Mouse (Mus musculus): ENCODE results near the gene Itga3. TPM values are rescaled to one million over a fixed set of nuclear protein-coding genes. Genes with fewer than 3 reads are reported as not detected.
A peak's percentile ranks its signal among the peaks of the same experiment; 100 is the strongest.

Itga3 gene
- polyA plus RNA-seq, 1 experiment, result 17.1 TPM

DNA sequence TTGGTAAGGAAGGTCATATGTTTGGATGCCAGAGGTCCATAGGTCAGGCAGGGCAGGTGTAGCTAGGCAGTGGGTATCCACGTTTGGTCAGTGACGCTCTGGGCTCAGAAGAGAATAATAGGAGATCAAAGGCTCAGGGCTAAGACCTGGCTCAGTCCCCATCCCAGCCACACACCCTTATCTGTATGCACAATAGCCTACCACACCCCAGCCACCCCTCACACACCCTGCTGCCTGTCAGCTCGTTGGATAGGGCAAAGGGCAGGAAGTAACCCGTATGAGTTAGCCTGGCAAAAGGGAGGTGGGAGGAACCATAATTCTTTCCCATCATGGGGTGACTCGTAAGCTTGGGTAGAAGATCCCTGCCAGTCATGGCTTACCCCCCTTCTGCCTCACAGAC is 79.0 kb downstream of the Itga3 start:
- H3K27me3 ChIP-seq (ENCODE audit: control insufficient read depth, insufficient read depth, low read length), result no peaks in the 10 kb centered on the region
- H3K36me3 ChIP-seq (ENCODE audit: control insufficient read depth, insufficient read depth, low read length), result peaks cover 30% of the 10 kb centered on the region
- no peak for DNase-seq
- no peak for TF ChIP-seq POLR2A (IDR thresholded peaks at IDR 0.05; ENCODE audit: control insufficient read depth, extremely low read depth, insufficient read depth, low read length, poor library complexity)
- no peak for TF ChIP-seq CTCF (IDR thresholded peaks at IDR 0.05; ENCODE audit: borderline replicate concordance, control insufficient read depth, extremely low read depth, insufficient read depth, low read length, poor library complexity)
- H3K4me3 ChIP-seq (ENCODE audit: control insufficient read depth, insufficient read depth, low read length), result peak overlapping the region; percentile 19
- WGBS, result 16% methylated on average over 5 of the region's 5 CpGs
- H3K4me1 ChIP-seq (replicated peaks; ENCODE audit: control insufficient read depth, insufficient read depth, low read length), result peaks cover 83% of the 10 kb centered on the region
- H3K27ac ChIP-seq (ENCODE audit: control insufficient read depth, insufficient read depth, low read length), result peak overlapping the region; percentile 82

DNA sequence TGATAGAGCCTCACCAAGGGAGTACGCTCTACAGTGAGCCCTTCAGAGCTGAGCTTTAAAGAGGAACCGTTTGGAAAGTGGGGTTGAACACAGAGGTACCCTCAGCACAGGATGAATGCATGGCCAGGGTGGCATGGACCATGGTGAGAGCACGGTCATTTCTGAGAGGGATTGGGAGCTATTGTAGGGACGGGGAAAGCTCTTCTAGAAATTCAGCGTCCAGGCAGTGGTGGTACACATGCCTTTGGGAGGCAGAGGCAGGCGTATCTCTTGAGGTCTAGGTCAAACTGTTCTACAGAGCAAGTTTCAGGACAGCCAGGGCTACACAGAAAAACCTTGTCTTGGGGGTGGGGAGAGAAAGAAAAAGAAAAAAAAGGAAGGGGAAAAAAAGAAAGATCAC is 79.6 kb downstream of the Itga3 start:
- no peaks in the 10 kb centered on the region for H3K27me3 ChIP-seq (ENCODE audit: control insufficient read depth, insufficient read depth, low read length)
- H3K27ac ChIP-seq (ENCODE audit: control insufficient read depth, insufficient read depth, low read length), result peak overlapping the region; percentile 82; the same call in 1 of the 2 replicates

GRCm38 (mm10) chr11:94996101-94996500 is 80.5 kb downstream of the Itga3 start:
- Histone ChIP-seq H3K4me3 (ENCODE audit: control insufficient read depth, insufficient read depth, low read length) (peak overlapping the region; percentile 6; the same call in 1 of the 2 replicates), H3K27ac (ENCODE audit: control insufficient read depth, insufficient read depth, low read length) (no peak overlapping the region), H3K27me3 (ENCODE audit: control insufficient read depth, insufficient read depth, low read length) (no peaks in the 10 kb centered on the region), H3K4me1 (replicated peaks; ENCODE audit: control insufficient read depth, insufficient read depth, low read length) (peaks cover 85% of the 10 kb centered on the region), H3K36me3 (ENCODE audit: control insufficient read depth, insufficient read depth, low read length) (peaks cover 16% of the 10 kb centered on the region)
- WGBS, result 78% methylated on average over 8 of the region's 8 CpGs
- no peak for TF ChIP-seq POLR2A (IDR thresholded peaks at IDR 0.05; ENCODE audit: control insufficient read depth, extremely low read depth, insufficient read depth, low read length, poor library complexity)
- no peak for TF ChIP-seq CTCF (IDR thresholded peaks at IDR 0.05; ENCODE audit: borderline replicate concordance, control insufficient read depth, extremely low read depth, insufficient read depth, low read length, poor library complexity)
- DNase-seq, result no peak

More for the DNA sequence above, 79.6 kb downstream of the Itga3 start:
- Histone ChIP-seq H3K4me1 (replicated peaks; ENCODE audit: control insufficient read depth, insufficient read depth, low read length) (peaks cover 85% of the 10 kb centered on the region), H3K36me3 (ENCODE audit: control insufficient read depth, insufficient read depth, low read length) (peaks cover 24% of the 10 kb centered on the region), H3K4me3 (ENCODE audit: control insufficient read depth, insufficient read depth, low read length) (no peak overlapping the region)
- no peak for TF ChIP-seq POLR2A (IDR thresholded peaks at IDR 0.05; ENCODE audit: control insufficient read depth, extremely low read depth, insufficient read depth, low read length, poor library complexity)
- TF ChIP-seq CTCF (IDR thresholded peaks at IDR 0.05; ENCODE audit: borderline replicate concordance, control insufficient read depth, extremely low read depth, insufficient read depth, low read length, poor library complexity), result no peak
- WGBS, result 86% methylated on average over 6 of the region's 6 CpGs
- no peak for DNase-seq

DNA sequence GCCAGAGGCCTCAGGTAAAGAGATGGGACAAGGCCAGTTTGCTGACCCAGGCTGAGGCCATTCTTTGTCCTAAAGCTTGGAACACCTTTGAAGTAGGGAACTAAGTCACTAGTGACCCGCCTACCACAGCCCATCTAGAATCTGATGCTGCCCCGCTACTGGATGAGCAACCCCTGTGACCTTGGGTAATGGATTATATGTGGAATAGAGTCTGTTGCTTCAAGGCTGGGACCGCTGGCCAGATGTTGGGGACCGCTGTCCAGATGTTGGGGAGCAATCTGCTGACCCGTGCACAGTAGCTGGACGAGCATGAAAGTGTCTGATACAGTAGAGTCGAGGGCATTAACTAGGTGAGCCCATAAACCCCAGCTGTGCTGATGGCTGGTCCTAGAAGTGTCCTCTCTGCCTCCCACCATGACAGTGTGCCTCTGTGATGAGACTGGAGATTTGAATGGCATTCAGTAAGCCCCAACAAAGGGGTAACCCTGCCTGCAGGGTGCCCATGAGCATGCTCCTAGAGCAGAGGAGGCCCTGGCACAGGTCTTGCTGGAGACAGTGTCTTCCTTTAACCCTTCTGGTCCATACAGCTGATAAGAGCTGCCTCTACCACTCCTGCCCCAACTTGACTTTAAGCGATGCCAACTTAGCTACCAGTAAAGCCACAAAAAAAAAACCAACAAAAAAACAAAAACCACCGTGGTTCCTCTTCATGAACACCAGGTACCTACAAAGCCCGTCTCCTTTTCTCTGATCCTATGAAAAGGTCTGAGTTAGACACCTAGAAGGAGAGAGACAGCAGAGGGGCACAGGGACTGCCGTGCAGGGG is 81.4 kb downstream of the Itga3 start:
- H3K4me1 ChIP-seq (replicated peaks; ENCODE audit: control insufficient read depth, insufficient read depth, low read length), result peaks cover 75% of the 10 kb centered on the region
- peak; percentile 21 for DNase-seq
- H3K4me3 ChIP-seq (ENCODE audit: control insufficient read depth, insufficient read depth, low read length), result peak overlapping the region; percentile 69
- no peak overlapping the region for H3K27ac ChIP-seq (ENCODE audit: control insufficient read depth, insufficient read depth, low read length)
- TF ChIP-seq CTCF (IDR thresholded peaks at IDR 0.05; ENCODE audit: borderline replicate concordance, control insufficient read depth, extremely low read depth, insufficient read depth, low read length, poor library complexity) (no peak), POLR2A (IDR thresholded peaks at IDR 0.05; ENCODE audit: control insufficient read depth, extremely low read depth, insufficient read depth, low read length, poor library complexity) (no peak)
- H3K27me3 ChIP-seq (ENCODE audit: control insufficient read depth, insufficient read depth, low read length), result no peaks in the 10 kb centered on the region
- 48% methylated on average over 11 of the region's 11 CpGs for WGBS
- H3K36me3 ChIP-seq (ENCODE audit: control insufficient read depth, insufficient read depth, low read length), result peaks cover 13% of the 10 kb centered on the region

Other genes with a start within 250 kb of the Itga3 start
- gene Col1a1, start 140.6 kb downstream of the Itga3 start, polyA plus RNA-seq (2012; rRNA removed), result 11.9 and 18.7 TPM in 2 replicates
- gene Hils1, start 109.2 kb downstream of the Itga3 start, polyA plus RNA-seq (2012; rRNA removed), result 0.12 TPM in 1 of 2 replicates, not detected in the other
- 6.3 and 59.1 TPM in 2 replicates for gene Sgca, start 100.5 kb downstream of the Itga3 start, polyA plus RNA-seq (2012; rRNA removed)
- gene Ppp1r9b, start 85.8 kb downstream of the Itga3 start, polyA plus RNA-seq (2012; rRNA removed), result 112 and 127 TPM in 2 replicates
- gene Samd14, start 66.9 kb downstream of the Itga3 start, polyA plus RNA-seq (2012; rRNA removed), result 9.3 and 10.1 TPM in 2 replicates
- 47.7 and 55.0 TPM in 2 replicates for gene Pdk2, start 35.4 kb downstream of the Itga3 start, polyA plus RNA-seq (2012; rRNA removed)
- gene Dlx3, start 43.3 kb upstream of the Itga3 start, polyA plus RNA-seq (2012; rRNA removed), result 0.91 and 1.0 TPM in 2 replicates
- gene Dlx4, start 69.5 kb upstream of the Itga3 start, polyA plus RNA-seq (2012; rRNA removed), result 0.23 and 0.34 TPM in 2 replicates
- 0.40 and 0.50 TPM in 2 replicates for gene Tac4, start 184.7 kb upstream of the Itga3 start, polyA plus RNA-seq (2012; rRNA removed)
- gene Kat7, start 233.4 kb upstream of the Itga3 start, polyA plus RNA-seq (2012; rRNA removed), result 55.5 and 64.8 TPM in 2 replicates

All from thymus, adult 2 months (tissue).